Mouse (Mus musculus): Measurements from ENCODE around the gene Ppp1r15b.
A peak's percentile ranks its signal among the peaks of the same experiment; 100 is the strongest.

Gene Ppp1r15b

DNA sequence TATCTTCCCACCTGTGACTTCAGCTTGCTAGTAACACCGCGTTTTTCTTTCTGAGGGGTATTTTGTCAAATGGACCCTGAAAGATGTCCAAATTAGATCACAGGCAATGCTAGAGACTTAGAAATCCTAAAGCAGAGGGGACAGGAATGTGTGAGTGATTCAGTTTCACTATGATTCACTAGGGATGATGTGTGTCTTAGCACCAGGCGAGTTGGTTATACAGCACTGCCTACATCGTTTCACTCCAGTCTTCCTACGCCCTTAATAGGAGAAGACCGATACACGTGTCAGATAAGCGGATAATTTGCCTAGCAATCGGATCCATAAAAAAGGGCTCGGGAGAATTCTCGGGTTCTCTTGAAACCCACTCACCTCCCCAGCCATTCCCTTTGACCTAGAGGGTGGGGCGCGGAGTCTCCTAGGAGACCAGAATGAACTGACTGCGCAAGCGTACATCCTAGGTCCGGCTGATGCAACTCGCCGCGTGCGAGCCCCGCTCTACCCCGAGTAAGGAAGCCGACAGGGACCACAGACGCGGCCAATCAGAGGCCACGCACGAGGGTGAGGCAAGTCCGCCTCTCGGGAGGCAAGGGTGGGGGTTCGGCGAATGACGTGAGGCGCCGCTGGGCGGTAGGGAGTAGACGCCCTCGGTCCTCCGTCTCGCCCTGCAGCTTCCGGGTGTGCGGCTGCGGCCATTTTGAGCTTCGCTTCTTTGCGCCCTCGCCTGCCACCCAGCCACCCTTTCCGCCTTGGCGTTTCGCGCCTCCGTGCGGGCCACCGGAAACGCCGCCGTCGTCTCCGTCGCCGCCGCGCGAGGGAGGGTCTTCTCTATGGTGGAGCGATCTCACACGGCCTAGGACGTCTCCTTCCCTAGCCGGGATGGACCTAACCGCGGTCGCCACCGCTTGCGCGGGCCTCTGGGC is at the start of gene Ppp1r15b:
TSS of gene Ppp1r15b (plus strand) at position 506 of the 923 bp plus-strand sequence.
- peak; percentile 99 for DNase-seq (ENCODE audit: low read depth, low spot score)

- no peak for DNase-seq (ENCODE audit: low read depth, low spot score)
Measured at GRCm38 (mm10) chr1:133083003-133083546, 47.9 kb upstream of the Ppp1r15b start.

DNA sequence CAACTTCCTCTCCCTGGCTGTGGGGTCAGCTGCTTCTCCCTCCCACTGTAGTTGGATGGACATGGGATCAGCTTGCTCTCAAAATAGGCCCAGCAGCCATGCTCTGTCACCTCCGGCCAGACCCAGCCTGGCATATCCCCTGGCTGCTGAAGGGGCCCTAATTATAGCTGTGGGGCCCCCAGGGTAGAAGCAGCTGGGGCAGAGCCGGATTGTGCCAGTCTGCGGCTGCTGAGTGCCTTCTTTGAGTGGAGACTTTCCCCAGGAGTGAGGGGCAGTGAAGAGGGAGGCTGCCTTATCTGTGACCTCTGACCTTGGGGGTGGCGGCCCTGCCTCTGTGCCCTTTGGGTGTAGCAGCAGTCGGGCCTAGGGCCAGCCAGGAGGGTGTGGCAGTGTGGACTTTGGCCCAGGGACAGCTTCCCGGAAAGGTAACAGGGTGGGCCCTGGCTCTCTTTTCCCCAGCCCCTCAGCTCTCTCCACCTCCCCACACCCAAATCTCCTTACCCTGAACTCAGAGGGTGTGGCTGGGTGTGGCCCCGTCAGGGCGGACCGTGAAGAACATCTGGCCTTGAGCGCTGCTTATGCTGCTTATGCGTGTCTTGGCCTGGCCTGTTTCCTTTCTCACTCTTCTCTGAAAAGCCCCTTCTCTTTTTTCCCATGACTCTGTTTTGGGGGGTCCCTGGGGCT is 46.9 kb upstream of the Ppp1r15b start:
- DNase-seq (ENCODE audit: low read depth, low spot score), result no peak

GRCm38 (mm10) chr1:133084708-133085416 is 46.1 kb upstream of the Ppp1r15b start:
- DNase-seq (ENCODE audit: low read depth, low spot score), result no peak

DNA sequence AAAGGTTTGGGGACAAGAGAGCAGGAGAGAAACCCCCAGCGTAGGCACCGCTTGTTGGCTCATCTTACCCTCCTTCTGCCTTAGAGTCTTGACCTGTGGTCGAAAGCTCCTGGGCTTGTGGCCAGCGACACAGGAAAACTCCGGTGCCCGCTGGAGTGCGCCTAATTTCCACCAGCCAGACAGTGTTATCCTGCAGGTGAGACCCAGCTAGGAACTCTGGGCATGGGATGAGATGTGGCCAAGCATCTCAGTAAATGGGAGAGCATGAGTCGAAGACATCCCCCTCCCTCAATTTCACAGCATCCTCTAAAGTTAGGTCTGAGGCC is 45.6 kb upstream of the Ppp1r15b start:
- no peak for DNase-seq (ENCODE audit: low read depth, low spot score)

- no peak for DNase-seq (ENCODE audit: low read depth, low spot score)
Measured at GRCm38 (mm10) chr1:133086804-133087203, 44.1 kb upstream of the Ppp1r15b start.

DNA sequence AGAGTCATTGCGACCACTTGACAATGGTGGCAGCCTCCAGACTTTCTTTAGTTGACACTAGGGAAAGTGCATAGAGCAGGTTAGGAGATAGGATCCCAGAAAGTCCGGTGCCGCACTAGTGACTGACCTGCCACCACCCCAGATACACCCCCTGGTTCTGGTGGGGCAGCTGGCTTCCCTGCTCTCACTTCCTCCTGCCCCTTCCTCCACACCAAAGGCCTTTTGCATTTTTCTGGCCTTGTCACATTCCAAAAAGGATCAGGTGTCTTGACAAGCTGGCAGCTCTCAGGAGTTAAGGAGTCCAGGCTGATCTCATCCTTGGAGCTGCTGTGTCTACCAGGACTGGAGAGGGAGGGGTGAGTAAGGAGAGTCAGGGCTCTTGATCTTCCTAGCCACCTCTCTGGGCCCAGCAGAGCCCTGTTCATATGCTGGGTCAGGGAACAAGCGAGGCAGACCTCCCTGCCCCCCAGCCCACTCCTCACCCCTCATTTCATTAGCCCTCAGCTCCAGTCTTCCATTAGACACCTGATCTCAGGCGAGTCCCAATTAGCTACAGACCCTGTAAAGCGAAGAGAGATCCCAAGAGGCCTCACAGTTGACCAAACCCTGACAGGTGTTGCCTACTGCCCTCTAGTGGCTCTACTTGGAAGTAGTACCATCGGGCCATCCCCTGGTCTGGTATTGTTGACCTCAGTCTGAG is 43.6 kb upstream of the Ppp1r15b start:
- DNase-seq (ENCODE audit: low read depth, low spot score), result peak; percentile 76

GRCm38 (mm10) chr1:133088196-133088595 is 42.7 kb upstream of the Ppp1r15b start:
- no peak for DNase-seq (ENCODE audit: low read depth, low spot score)

GRCm38 (mm10) chr1:133089415-133089814 is 41.5 kb upstream of the Ppp1r15b start:
- no peak for DNase-seq (ENCODE audit: low read depth, low spot score)

- DNase-seq (ENCODE audit: low read depth, low spot score), result no peak
Measured at GRCm38 (mm10) chr1:133090641-133091040, 40.3 kb upstream of the Ppp1r15b start.

DNA sequence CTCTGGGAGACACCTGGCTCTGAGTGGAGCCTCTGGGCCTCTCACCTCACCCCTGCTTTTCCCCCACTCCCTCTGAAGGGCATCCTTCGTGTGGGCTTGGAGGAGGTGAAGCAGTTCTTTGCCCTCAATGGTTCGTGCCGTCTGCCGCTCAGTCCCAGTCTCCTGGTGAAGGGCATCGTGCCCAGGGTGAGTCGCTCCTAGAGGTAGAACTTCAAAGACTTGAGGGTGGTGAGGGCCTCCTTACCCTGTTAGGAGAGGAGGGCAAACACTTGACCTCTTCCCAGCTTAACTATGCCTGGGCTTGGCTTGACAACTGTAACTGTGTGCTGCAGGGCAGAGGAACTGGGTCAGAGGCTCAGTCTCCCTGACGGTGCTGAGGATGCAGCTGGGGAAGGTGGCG is 39.5 kb upstream of the Ppp1r15b start:
- no peak for DNase-seq (ENCODE audit: low read depth, low spot score)

DNA sequence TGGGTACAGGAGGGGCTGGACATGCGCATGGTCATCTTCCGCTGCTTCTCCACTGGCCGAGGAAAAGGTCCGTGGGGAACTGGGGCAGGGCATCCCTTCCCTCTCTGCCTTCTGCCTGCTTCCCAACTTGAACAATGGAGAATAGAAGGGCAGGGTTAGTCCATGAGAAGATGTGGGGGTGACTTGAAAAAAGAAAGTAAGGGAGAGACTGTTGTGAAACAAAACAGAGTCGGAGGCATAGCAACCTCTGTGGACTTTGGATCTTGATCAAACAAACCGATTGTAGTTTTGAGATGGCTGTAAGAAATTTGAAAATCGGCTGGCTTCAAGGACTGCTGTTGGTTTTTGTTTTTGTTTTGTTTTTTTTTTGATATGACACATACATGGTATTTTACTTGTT is 37.2 kb upstream of the Ppp1r15b start:
- DNase-seq (ENCODE audit: low read depth, low spot score), result no peak

DNA sequence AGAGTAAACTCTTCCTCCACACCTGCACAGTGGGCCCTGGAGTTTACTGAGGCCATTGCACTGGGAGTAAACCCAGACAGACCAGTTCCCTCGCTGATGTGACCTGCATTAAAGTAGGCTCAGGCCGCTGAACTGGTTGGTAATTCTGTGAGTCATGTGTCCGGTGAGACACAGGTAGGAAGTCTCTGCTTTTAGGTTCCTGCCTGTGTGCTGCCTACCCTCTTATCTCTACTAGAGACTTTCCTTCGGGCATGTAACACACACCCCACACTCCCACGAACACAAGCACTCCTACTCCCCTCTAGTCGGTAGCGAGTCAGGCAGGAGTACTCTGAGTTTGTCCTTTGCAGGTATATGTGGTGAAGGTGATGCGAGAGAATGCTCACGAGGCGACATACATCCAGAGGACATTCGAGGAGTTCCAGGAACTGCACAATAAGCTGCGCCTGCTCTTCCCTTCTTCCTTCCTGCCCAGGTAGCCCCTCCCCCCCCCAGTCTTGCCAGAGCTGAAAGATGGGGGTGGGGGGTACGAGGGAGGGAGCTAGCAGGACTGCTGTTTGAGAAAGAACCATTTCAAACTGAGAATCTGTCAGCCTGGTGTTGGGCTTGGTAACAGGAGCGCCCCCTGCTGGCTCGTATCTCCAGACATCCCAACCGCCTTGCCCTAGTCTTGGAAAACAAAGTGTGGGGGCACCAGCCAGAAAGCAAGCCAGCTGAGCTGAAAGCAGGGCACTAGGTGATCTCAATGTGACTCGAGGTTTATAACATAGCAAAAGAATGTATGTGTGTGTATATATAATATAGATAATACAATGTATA is 29.8 kb upstream of the Ppp1r15b start:
- DNase-seq (ENCODE audit: low read depth, low spot score), result peak; percentile 87

GRCm38 (mm10) chr1:133102108-133102507 is 28.8 kb upstream of the Ppp1r15b start:
- DNase-seq (ENCODE audit: low read depth, low spot score), result no peak

DNA sequence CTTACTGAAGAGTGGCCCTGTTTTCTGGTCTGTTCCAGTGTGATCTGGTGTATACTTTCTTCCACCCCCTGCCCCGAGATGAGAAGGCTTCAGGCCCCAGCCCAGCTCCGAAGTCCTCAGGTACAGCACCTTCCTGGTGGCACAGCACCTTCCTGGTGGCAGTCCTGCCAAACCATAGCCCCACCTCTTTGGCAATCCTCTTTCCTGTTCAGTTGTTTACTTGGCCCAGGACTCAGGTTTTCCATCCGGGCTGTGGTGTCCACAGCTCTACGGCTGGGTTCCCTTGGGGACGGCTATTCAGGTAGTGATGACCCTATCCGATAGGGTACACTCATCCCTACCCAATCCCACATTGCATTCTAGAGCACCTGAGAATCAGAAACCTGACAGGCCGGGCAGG is 27.6 kb upstream of the Ppp1r15b start:
- DNase-seq (ENCODE audit: low read depth, low spot score), result no peak

DNA sequence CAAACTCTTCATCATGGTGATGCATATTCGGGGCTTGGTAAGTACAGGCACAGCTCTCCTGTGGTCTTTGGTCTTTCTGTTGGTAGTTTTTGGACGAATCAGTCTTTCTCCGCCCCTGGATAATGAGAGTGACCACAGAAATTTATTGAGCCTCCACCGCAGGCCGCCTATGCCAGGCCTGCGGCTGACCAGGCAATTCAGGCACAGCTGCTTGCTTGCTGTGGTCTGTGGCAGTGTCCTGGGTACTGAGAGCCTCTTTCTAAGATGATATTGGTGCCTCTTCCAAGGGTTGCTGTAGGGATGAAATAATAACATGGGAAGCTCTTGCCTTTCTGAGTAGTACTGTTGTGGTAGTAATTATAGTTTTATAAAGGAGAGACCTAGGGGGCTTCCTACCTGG is 27.1 kb upstream of the Ppp1r15b start:
- no peak for DNase-seq (ENCODE audit: low read depth, low spot score)

- DNase-seq (ENCODE audit: low read depth, low spot score), result no peak
Measured at GRCm38 (mm10) chr1:133116108-133116507, 14.8 kb upstream of the Ppp1r15b start.

DNA sequence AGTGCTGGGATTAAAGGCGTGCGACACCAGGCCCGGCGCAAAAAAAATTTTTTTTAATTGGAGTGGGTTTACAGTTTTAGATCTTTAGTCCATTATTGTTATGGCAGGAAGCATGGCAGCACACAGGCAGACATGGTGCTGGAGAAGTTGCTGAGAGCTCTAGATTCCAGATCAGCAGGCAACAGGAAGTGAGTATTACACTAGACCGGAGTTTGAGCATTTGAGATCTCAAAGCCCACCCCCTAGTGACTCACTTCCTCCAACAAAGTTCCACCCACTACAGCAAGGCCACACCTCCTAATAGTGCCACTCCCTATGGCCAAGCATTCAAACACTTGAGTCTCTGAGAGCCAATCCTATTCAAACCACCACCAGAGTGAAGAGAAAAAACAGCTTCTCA is 12.8 kb upstream of the Ppp1r15b start:
- no peak for DNase-seq (ENCODE audit: low read depth, low spot score)

DNA sequence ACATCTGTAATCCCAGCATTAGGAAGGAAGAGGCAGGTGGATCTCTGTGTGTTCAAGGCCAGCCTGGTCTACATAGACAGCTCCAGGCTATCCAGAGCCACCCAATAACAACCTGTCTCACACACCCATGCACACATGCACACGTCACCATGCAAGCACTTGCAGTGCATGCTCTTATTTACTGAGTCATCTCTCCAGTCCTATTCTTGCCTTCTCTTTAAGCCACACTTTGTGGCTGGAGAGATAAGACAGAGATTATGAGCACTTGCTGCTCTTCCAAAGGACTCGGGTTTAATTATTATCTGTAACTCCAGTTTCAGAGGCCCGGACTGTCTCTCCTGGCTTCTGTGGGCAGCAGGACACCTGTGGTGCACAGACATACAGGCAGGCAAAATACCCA is 12.1 kb upstream of the Ppp1r15b start:
- no peak for DNase-seq (ENCODE audit: low read depth, low spot score)

DNA sequence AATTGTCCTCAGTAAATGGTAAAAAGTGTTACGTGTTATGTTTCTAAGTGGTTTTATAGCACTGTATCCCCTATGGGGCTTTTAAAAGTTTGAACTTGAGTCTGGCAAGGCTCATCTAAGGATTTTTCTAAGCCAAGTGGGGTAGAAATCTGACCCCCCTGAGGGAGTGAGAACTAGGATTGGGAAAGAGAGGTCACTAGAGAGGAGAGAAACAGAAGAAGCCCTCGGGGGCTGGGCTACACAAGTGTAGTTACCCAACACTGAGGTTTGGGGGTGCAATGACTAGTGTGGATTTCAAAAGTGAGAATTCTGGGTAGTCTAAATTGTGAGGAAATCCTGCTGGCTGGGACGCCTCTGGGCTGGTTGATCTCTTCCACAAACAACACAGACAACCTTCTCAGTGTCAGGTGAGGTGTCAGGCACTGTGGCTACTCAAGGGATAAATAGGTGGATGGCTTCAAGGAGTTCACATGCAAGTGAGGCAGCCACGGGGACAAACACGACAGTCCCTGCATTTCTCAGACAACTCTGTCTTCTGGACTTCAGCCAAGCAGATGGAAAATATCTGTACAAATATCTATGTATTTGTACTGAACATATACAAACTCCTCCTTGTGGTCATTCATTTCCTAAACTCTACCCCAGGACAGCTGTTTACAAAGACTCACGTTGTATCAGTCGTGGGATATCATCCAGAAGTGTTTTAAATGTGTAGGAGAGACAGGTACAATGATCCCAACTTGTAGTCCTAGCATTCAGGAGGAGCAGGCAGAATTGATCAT is 10.8 kb upstream of the Ppp1r15b start:
- no peak for DNase-seq (ENCODE audit: low read depth, low spot score)
